Mouse (Mus musculus) ES-CJ7 (cell line): ENCODE measurements at regions not wholly inside any gene's neighbourhood (a gene's known extent, or its start where the extent isn't known, plus 50 kb on each side); places are given as distances from the start of the nearest gene placed in this dataset.

ENCODE experiments used
- DNase-seq: peaks from one replicate; pipeline ENCODE4 v3.0.0; 2011; ENCODE audit warnings: low read depth, low spot score

GRCm38 (mm10) chr1:71904376-71904948 is 251.5 kb upstream of the Fn1 start:
- no peak for DNase-seq

GRCm38 (mm10) chr1:71900106-71901074 is 247.4 kb upstream of the Fn1 start:
- DNase-seq: no peak

- DNase-seq: no peak
These were observed 246.1 kb upstream of the Fn1 start for GRCm38 (mm10) chr1:71899128-71899527.

GRCm38 (mm10) chr1:71898198-71898597 is 245.2 kb upstream of the Fn1 start:
- DNase-seq: no peak

GRCm38 (mm10) chr1:71897464-71898051 is 244.6 kb upstream of the Fn1 start:
- DNase-seq: no peak

GRCm38 (mm10) chr1:71896141-71896725 is 243.2 kb upstream of the Fn1 start:
- no peak for DNase-seq

GRCm38 (mm10) chr1:71893636-71894035 is 240.6 kb upstream of the Fn1 start:
- DNase-seq: no peak

- no peak for DNase-seq
These were observed 234.8 kb upstream of the Fn1 start for GRCm38 (mm10) chr1:71887809-71888208.

- DNase-seq: no peak
These were observed 233.9 kb upstream of the Fn1 start for GRCm38 (mm10) chr1:71886903-71887302.

- DNase-seq: no peak
These were observed 233.2 kb upstream of the Fn1 start for GRCm38 (mm10) chr1:71886233-71886632.

GRCm38 (mm10) chr1:71881851-71882250 is 228.9 kb upstream of the Fn1 start:
- DNase-seq: no peak

GRCm38 (mm10) chr1:71881191-71881590 is 228.2 kb upstream of the Fn1 start:
- DNase-seq: no peak

GRCm38 (mm10) chr1:71880480-71880879 is 227.5 kb upstream of the Fn1 start:
- no peak for DNase-seq

GRCm38 (mm10) chr1:71876712-71877401 is 223.9 kb upstream of the Fn1 start:
- DNase-seq: no peak

- DNase-seq: no peak
These were observed 221.0 kb upstream of the Fn1 start for GRCm38 (mm10) chr1:71874037-71874436.

- no peak for DNase-seq
These were observed 212.7 kb upstream of the Fn1 start for GRCm38 (mm10) chr1:71865670-71866069.

- no peak for DNase-seq
These were observed 211.7 kb upstream of the Fn1 start for GRCm38 (mm10) chr1:71864749-71865148.

- DNase-seq: no peak
These were observed 200.2 kb upstream of the Fn1 start for GRCm38 (mm10) chr1:71853212-71853611.

- no peak for DNase-seq
These were observed 198.3 kb upstream of the Fn1 start for GRCm38 (mm10) chr1:71851268-71851667.

- DNase-seq: no peak
These were observed 195.7 kb upstream of the Fn1 start for GRCm38 (mm10) chr1:71848656-71849055.

- DNase-seq: no peak
These were observed 192.1 kb upstream of the Fn1 start for GRCm38 (mm10) chr1:71844938-71845685.
